Mouse (Mus musculus) heart, postnatal 0 days (tissue): ENCODE data around the gene Gtpbp3. TPM values are rescaled to one million over a fixed set of nuclear protein-coding genes. Genes with fewer than 3 reads are reported as not detected.
A peak's percentile ranks its signal among the peaks of the same experiment; 100 is the strongest.

Source experiments
- ATAC-seq: fragments of 200-750 bp; cut with Nextera tagmentation; 2 replicates; pipeline ENCODE4 v1.8.0; 2017; ENCODE audit warnings: low read depth, moderate number of reproducible peaks, moderate library complexity; ENCODE audit not compliant: insufficient read depth
- DNase-seq: peaks from one replicate; pipeline ENCODE4 v3.0.0-alpha.2; 2016; ENCODE audit warnings: low spot score
- H3K27ac ChIP-seq: fragments of 300-500 bp; sonication (generic); 2 replicates; pipeline ENCODE4 v1.5.1; 2014; ENCODE audit warnings: low read depth, mild to moderate bottlenecking
- H3K27me3 ChIP-seq: fragments of 300-500 bp; sonication (generic); 2 replicates; pipeline ENCODE4 v1.6.1; 2014; ENCODE audit warnings: low read length, mixed read lengths; ENCODE audit not compliant: control insufficient read depth, insufficient read depth
- H3K36me3 ChIP-seq: fragments of 300-500 bp; sonication (generic); replicated peaks from 2 replicates; pipeline ENCODE4 v1.6.1; 2014; ENCODE audit warnings: low read length, mixed read lengths; ENCODE audit not compliant: control insufficient read depth, insufficient read depth
- H3K4me1 ChIP-seq: fragments of 300-500 bp; sonication (generic); 2 replicates; pipeline ENCODE4 v1.6.1; 2014; ENCODE audit warnings: antibody characterized with exemption; ENCODE audit not compliant: control insufficient read depth, insufficient read depth
- H3K4me2 ChIP-seq: fragments of 300-500 bp; sonication (generic); 2 replicates; pipeline ENCODE4 v1.6.1; 2014; ENCODE audit warnings: low read depth, mild to moderate bottlenecking, low read length, moderate library complexity
- H3K4me3 ChIP-seq: fragments of 300-500 bp; sonication (generic); 2 replicates; pipeline ENCODE4 v1.5.1; 2014; ENCODE audit warnings: low read depth, low read length
- H3K9ac ChIP-seq: fragments of 300-500 bp; sonication (generic); replicated peaks from 2 replicates; pipeline ENCODE4 v1.6.1; 2014; ENCODE audit warnings: low read depth, low read length, mixed read lengths
- H3K9me3 ChIP-seq: fragments of 300-500 bp; sonication (generic); replicated peaks from 2 replicates; pipeline ENCODE4 v1.6.1; 2016; ENCODE audit warnings: low read length; ENCODE audit not compliant: control insufficient read depth
- CTCF ChIP-seq: IDR thresholded peaks from 2 replicates; pipeline ENCODE4 v1.5.1; 2016; ENCODE audit warnings: antibody characterized with exemption, control low read depth, low read depth
- EP300 ChIP-seq: IDR thresholded peaks from 2 replicates; pipeline ENCODE4 v1.6.1; 2016; ENCODE audit warnings: antibody characterized with exemption, low read depth
- WGBS: fragments of 180-500 bp; shearing (Covaris S2); extraction: QIAGEN DNeasy Blood & Tissue Kit; methylation state at CpG from one replicate; pipeline ENCODE4 v1.1.7; 2014; 5-methylcytosine and 5-hydroxymethylcytosine counted together
- polyA plus RNA-seq: library from polyadenylated mRNA; unstranded; fragments of >200 nt; fragmentation: Nextera tagmentation; extraction: Ambion mirVana; gene quantifications from 2 replicates; pipeline ENCODE4 v1.2.1, GENCODE M21; 2015
- total RNA-seq: library from RNA; depleted of rRNA; stranded (reverse); fragments of >200 nt; gene quantifications from 2 replicates; pipeline ENCODE4 v1.2.3, GENCODE M21; 2014; ENCODE audit warnings: low replicate concordance

The Gtpbp3 gene
- total and polyA plus RNA-seq, 2 experiments from 2014 or later: 11.3 to 36.7 TPM

- ATAC-seq: peak; percentile 91
- 3% methylated on average over 17 of the region's 17 CpGs for WGBS
- Histone ChIP-seq H3K4me2 (no peak overlapping the region), H3K9me3 (no peaks in the 10 kb centered on the region), H3K4me1 (peaks cover 5% of the 10 kb centered on the region), H3K9ac (no peak overlapping the region), H3K36me3 (no peaks in the 10 kb centered on the region), H3K27ac (no peak overlapping the region), H3K4me3 (no peak overlapping the region), H3K27me3 (peaks cover 17% of the 10 kb centered on the region)
- TF ChIP-seq CTCF: peak; percentile 97
- no peak for TF ChIP-seq EP300
- DNase-seq: peak; percentile 96
Measured at GRCm38 (mm10) chr8:71521634-71522033, 33.7 kb downstream of the Gtpbp3 start.

- 24% methylated on average over 46 of the region's 46 CpGs for WGBS
- Histone ChIP-seq H3K27me3 (peaks cover 14% of the 10 kb centered on the region), H3K4me1 (peaks cover 23% of the 10 kb centered on the region)
Measured at GRCm38 (mm10) chr8:71525226-71526050, 37.5 kb downstream of the Gtpbp3 start, which contains the start of gene Ccdc194. TSS of gene Ccdc194 (minus strand) at chr8:71525711.

GRCm38 (mm10) chr8:71526272-71526671 lies 38.4 kb downstream of the Gtpbp3 start:
- no peak overlapping the region for H3K4me3 ChIP-seq
- peak overlapping the region; percentile 96 for H3K27ac ChIP-seq

More at GRCm38 (mm10) chr8:71525226-71526050, 37.5 kb downstream of the Gtpbp3 start, which contains the start of gene Ccdc194:
- Histone ChIP-seq H3K36me3 (no peaks in the 10 kb centered on the region), H3K4me3 (no peak within 1 kb of the TSS), H3K9me3 (no peaks in the 10 kb centered on the region), H3K27ac (peak within 1 kb of the TSS; percentile 96), H3K9ac (peak within 1 kb of the TSS; percentile 18; the same call in 1 of the 2 replicates), H3K4me2 (peak within 1 kb of the TSS; percentile 35)
- DNase-seq: no peak
- no peak for TF ChIP-seq EP300
- TF ChIP-seq CTCF: no peak
- no peak for ATAC-seq

GRCm38 (mm10) chr8:71527162-71527870 lies 39.4 kb downstream of the Gtpbp3 start:
- 34% methylated on average over 3 of the region's 3 CpGs for WGBS
- Histone ChIP-seq H3K9ac (no peak overlapping the region), H3K4me2 (no peak overlapping the region), H3K9me3 (no peaks in the 10 kb centered on the region), H3K4me1 (peaks cover 19% of the 10 kb centered on the region), H3K27me3 (peaks cover 8% of the 10 kb centered on the region), H3K4me3 (no peak overlapping the region), H3K27ac (peak overlapping the region; percentile 96), H3K36me3 (no peaks in the 10 kb centered on the region)
- DNase-seq: peak; percentile 54
- TF ChIP-seq EP300: no peak
- no peak for TF ChIP-seq CTCF
- ATAC-seq: peak; percentile 31; the same call in 1 of the 2 replicates

More at GRCm38 (mm10) chr8:71526272-71526671, 38.4 kb downstream of the Gtpbp3 start:
- H3K36me3 ChIP-seq: no peaks in the 10 kb centered on the region
- peaks cover 8% of the 10 kb centered on the region for H3K27me3 ChIP-seq
- DNase-seq (peak; percentile 66), ATAC-seq (peak; percentile 14; the same call in 1 of the 2 replicates)
- TF ChIP-seq EP300 (no peak), CTCF (no peak)
- no peak overlapping the region for H3K4me2 ChIP-seq
- H3K9me3 ChIP-seq: no peaks in the 10 kb centered on the region
- H3K4me1 ChIP-seq: peaks cover 22% of the 10 kb centered on the region
- WGBS: 22% methylated on average over 6 of the region's 6 CpGs
- no peak overlapping the region for H3K9ac ChIP-seq

- no peak overlapping the region for H3K4me3 ChIP-seq
- H3K27ac ChIP-seq: peak overlapping the region; percentile 96
- H3K27me3 ChIP-seq: peaks cover 8% of the 10 kb centered on the region
- 58% methylated on average over 11 of the region's 11 CpGs for WGBS
- H3K9ac ChIP-seq: no peak overlapping the region
- H3K4me1 ChIP-seq: peaks cover 19% of the 10 kb centered on the region
- peak; percentile 75 for ATAC-seq
- no peaks in the 10 kb centered on the region for H3K36me3 ChIP-seq
- no peaks in the 10 kb centered on the region for H3K9me3 ChIP-seq
- DNase-seq: peak; percentile 71
- TF ChIP-seq CTCF (no peak), EP300 (peak; percentile 18; the same call in 1 of the 2 replicates)
- no peak overlapping the region for H3K4me2 ChIP-seq
Measured at GRCm38 (mm10) chr8:71528362-71529073, 40.6 kb downstream of the Gtpbp3 start.
